Mouse (Mus musculus) megakaryocyte, adult 5-6 weeks (primary cell): ENCODE data around the gene Rpl18. TPM values are rescaled to one million over a fixed set of nuclear protein-coding genes. Genes with fewer than 3 reads are reported as not detected.

ENCODE experiments used
- ATAC-seq: 2 replicates; pipeline ENCODE4 v1.8.0; 2016; ENCODE audit warnings: mild to moderate bottlenecking, inconsistent platforms; ENCODE audit not compliant: poor library complexity, severe bottlenecking
- total RNA-seq, 2 experiments: library from RNA; stranded (forward) in 1 of 2; stranded (reverse) in 1 of 2; fragments of 153-499, 151-499 nt in 1 of 2; fragments of 221-1000, 200-1000 nt in 1 of 2; gene quantifications; 2 replicates each; pipeline versions ENCODE4 v1.2.3 to v1.2.4; 2015 to 2017

The Rpl18 gene
- total RNA-seq, 2 experiments from 2014 or later, result 1,261 to 1,272 TPM

DNA sequence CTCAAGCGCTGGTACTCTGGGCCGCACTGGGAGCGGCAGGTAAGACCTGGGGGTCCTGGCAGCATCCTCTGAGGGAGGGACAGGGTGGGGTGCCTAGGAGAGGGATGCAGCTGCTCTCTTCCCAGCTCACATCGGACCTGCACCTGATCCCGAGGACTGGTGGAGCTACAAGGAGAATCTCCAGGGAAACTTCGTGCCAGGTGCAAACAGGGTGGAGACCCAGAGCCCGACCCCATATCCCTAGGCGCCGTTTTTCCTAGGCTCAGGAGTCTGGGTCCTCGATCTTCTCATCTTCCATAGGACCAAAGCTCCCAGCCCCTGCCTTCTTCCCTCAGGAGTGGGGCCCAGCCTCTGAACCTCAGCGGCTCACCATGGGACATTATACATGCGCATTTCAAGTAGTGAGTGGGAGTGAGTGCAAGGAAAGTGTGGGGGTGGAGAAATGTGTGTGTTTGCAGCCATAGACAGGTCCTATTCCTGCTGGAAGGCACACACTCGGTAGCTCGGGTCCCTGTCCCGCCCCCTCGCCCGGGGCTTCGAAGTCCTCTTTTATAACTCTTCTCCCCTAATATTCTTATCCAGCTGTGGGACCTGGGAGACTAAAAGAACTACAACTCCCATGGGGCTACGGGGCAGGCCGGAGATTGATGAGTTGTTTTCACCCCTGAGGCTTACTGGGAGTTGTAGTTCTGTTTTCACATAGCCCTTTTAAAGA, 14.8 kb upstream of the Rpl18 start:
- peak; percentile 36 for ATAC-seq

DNA sequence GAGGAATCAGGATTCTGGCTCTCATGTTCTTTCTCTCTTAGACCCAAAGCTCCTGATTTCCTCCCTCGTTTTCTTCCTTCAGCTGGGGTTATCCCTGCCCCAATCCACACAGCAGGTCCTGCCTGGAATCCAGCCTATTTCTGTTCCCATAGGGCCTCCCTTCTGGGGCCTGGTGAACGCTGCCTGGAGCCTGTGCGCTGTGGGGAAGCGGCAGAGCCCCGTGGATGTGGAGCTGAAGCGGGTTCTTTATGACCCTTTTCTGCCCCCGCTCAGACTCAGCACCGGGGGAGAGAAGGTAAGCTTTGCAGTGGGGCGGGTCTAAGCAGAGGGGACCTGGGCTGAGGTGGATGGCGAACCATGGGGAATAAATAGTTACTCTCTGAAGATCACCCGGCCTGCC, 14.2 kb upstream of the Rpl18 start:
- ATAC-seq, result no peak

GRCm38 (mm10) chr7:45701607-45702006, 13.7 kb upstream of the Rpl18 start:
- no peak for ATAC-seq

DNA sequence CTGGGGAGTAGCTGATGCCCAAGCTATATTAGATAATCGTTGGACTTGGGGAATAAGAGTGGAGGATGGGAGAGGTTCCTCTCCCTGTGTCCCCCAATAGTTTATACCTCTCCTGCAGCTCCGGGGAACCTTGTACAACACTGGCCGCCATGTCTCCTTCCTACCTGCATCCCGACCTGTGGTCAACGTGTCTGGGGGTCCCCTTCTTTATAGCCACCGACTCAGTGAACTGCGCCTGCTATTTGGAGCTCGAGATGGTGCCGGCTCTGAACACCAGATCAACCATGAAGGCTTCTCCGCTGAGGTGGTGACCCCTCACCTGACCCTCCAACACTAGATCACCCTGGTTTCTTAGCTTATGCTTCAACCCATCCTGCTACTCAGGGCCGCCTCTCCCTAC, 12.9 kb upstream of the Rpl18 start:
- no peak for ATAC-seq

GRCm38 (mm10) chr7:45702809-45703520, 12.3 kb upstream of the Rpl18 start:
- ATAC-seq, result no peak

DNA sequence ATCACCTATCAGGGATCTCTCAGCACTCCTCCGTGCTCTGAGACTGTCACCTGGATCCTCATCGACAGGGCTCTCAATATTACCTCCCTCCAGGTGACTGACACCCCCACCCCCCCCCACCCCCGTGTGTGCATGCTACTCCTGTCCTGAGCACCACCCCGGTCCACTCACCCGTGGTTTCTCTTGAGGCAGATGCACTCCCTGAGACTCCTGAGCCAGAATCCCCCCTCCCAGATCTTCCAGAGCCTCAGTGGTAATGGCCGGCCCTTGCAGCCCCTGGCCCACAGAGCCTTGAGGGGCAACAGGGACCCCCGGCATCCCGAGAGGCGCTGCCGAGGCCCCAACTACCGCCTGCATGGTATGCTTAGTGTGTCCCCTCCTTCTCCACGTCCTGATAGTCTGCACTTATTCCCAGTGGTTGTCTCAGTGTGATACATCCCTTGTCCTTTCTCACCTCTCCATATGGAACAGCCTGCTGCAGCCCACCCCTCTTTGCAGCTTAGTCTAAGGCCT, 11.7 kb upstream of the Rpl18 start:
- ATAC-seq, result no peak

DNA sequence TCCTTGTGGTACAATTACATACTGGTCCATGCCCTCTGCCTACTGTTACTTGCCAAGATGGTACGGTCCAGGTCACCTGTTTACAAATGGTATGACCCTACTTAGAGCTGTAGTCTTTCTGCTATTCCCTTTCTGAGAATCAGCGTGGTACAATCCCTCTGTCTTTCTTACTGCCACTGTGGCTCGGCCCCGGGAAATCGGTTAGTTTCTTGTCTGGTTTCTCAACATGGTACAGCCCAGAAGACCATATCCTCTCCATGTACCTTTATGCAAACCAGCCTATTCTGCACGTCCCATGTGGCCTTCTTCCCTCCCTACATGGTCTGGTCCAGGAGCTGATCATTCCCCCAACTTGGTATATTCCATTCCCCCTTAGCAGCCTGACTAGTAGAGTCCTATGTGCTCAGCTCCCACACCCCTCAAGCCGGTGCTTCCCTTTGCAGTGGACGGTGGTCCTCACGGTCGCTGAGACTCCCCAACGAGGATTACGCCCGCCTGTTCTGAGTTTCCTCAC, 11.2 kb upstream of the Rpl18 start:
- no peak for ATAC-seq

GRCm38 (mm10) chr7:45704730-45705442, 10.4 kb upstream of the Rpl18 start, which contains the start of gene Dbp:
Gene Dbp (plus strand): TSS chr7:45705088.
- ATAC-seq, result peak; percentile 77

GRCm38 (mm10) chr7:45705443-45705864, 9.8 kb upstream of the Rpl18 start:
- ATAC-seq, result no peak

DNA sequence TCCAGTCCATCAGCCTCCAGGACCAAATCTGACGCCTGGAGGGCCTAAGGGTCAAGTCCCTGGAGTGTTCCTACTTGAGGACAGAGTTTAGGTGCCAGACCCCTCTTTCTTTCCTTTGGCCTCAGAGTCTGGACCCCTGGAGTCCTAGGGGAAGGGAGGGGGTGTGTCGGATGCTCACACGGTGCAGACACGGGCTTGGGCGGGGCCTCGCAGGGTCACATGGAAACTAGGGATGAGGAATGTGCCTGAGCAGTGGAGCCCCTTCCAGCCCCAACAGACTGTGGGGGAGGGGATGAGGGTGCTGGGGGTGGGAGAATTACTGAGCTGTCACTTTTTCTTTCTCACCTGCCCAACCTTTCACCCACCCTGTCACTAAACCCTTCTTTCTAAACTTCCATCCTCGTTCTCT, 9.4 kb upstream of the Rpl18 start:
- no peak for ATAC-seq

DNA sequence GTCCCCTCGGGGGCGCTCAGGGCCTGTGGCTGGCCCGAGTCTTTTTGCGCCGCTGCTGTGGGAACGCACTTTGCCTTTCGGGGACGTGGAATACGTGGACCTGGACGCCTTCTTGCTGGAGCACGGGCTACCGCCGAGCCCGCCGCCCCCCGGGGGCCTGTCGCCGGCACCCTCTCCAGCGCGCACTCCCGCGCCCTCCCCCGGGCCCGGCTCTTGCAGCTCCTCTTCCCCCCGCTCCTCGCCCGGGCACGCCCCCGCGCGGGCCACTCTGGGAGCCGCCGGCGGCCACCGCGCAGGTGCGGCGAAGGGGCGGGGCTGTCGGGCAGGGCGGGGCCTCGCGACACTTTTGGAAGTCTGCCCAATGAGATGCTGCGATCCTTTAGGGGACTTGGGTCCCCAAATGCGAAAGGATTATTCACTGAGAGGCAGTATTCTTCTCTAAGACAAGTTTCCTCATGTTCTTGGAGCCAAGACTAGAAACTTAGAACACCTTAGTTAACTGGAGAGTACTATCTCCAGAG, 8.5 kb upstream of the Rpl18 start:
- ATAC-seq, result peak; percentile 23

GRCm38 (mm10) chr7:45707375-45707967, 7.8 kb upstream of the Rpl18 start:
- ATAC-seq, result peak; percentile 64

DNA sequence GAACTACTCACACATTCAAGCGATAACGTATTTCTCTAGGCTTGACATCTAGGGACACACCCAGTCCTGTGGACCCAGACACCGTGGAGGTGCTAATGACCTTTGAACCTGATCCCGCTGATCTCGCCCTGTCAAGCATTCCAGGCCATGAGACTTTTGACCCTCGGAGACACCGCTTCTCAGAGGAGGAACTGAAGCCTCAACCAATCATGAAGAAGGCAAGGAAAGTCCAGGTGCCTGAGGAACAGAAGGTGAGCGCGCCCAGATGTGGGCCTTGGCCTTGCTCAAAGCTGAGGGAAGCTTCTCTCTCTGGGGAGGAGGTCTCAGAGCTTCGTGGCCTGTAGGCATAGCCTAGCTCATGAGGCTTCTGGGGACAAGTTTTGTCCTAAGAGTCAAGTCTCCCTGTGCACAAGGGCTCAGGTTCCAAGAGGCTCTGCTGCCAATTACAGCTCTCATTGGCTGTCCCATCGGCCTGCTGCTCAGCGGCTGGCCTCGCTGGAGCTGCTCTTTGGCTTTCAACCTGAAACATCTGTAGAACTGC, 7.0 kb upstream of the Rpl18 start:
- ATAC-seq, result 0 out of 2 replicates have a peak, but pooled peaks have one; percentile 3

GRCm38 (mm10) chr7:45709036-45709435, 6.2 kb upstream of the Rpl18 start:
- no peak for ATAC-seq

- no peak for ATAC-seq
Observed at GRCm38 (mm10) chr7:45709677-45710355, 5.4 kb upstream of the Rpl18 start.

DNA sequence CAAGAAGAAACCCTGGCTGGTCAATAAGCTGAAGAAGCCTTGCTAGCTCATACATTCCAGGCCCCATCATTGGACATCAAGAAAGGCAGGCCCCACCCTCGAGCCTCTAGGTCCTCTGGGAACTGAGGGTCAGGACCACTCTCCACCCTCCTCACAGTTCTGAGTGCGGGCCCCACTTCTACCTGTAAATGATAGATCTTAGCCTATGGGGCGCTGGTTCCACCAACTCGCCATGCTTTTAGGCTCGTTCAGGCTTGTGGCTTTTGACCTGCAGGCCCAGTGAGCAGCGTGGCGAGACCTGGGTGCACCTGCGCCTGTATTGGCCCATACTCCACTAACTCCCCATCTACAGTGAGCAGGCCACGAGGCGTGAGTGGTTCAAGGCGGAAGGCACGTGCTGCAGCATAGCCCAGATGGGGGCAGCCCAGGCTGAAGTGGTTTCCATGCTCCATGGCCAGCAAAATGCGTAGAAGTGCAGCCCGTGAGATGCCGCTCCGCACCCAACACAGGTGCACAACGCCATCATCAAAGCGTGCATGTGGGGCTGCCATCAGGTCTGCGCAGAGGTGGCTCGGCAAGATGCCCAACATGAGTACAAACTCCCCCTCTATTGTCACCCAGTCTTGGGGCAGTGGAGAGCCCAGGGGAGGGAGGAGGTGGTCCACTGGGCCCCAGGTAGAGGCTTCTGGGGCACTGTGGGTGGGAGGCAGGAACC, 4.6 kb upstream of the Rpl18 start:
- ATAC-seq, result no peak

DNA sequence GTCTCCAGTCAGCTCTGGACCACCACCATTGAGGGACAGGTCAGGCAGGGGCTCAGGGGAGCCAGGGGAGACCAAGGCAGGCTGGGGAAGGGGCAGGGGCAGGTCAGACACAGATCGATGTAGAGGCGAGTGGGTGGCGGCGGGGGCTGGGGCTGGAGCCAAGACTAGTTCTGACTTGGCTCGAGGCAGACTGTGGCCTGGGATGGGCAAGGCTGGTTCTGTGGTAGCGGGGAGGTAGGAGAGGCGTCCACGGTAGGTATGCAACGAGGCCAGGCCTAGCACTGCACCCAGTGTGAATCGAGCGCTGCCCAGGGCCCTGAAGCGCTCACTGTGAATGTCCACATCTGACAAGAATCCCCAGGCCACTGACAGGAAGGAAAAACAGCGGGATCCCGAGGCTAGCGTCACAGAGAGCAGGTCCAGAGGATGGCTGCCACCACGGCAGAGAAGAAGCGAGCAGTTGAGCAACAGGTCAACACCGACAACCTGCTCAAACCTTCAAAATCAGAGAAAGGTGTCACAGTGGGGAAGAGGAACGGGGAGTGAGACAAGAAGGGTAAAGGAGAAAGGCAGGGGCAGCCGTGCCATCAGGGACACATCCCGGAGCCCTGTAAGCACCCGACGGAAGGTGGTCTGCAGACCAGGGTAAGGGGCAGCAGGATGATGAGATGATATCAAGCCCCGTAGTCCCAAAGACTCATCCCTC, 3.8 kb upstream of the Rpl18 start:
- ATAC-seq, result no peak

GRCm38 (mm10) chr7:45712022-45712757, 3.1 kb upstream of the Rpl18 start:
- ATAC-seq, result no peak
